Mouse (Mus musculus) large intestine, adult 2 months (tissue): ENCODE measurements around the gene Arhgef25. TPM values are rescaled to one million over a fixed set of nuclear protein-coding genes. Genes with fewer than 3 reads are reported as not detected.

Experiments used
- DNase-seq: peaks from one replicate; pipeline ENCODE4 v3.0.0-alpha.2; 2012; ENCODE audit warnings: low read depth, low spot score
- WGBS: fragments of 180-500 bp; shearing (Covaris S2); methylation state at CpG from one replicate; pipeline ENCODE4 v1.1.7; 2018; 5-methylcytosine and 5-hydroxymethylcytosine counted together
- polyA plus RNA-seq: library from polyadenylated mRNA; depleted of rRNA; stranded (reverse); fragments of >200 nt; gene quantifications from 2 replicates; pipeline ENCODE4 v1.2.3, GENCODE M21; 2012; rRNA removed

Arhgef25 gene
- polyA plus RNA-seq, result 16.0 and 20.5 TPM in 2 replicates

GRCm38 (mm10) chr10:127189651-127190381 is at the start of gene Arhgef25:
Gene Arhgef25, minus strand, starts transcription at chr10:127190083.
- WGBS, result 15% methylated on average over 35 of the region's 35 CpGs
- no peak for DNase-seq

- WGBS, result 63% methylated on average over 18 of the region's 18 CpGs
- no peak for DNase-seq
Observed at GRCm38 (mm10) chr10:127238241-127238824, 48.5 kb upstream of the Arhgef25 start.

GRCm38 (mm10) chr10:127236541-127236940 is 46.7 kb upstream of the Arhgef25 start:
- 35% methylated on average over 9 of the region's 9 CpGs for WGBS

DNA sequence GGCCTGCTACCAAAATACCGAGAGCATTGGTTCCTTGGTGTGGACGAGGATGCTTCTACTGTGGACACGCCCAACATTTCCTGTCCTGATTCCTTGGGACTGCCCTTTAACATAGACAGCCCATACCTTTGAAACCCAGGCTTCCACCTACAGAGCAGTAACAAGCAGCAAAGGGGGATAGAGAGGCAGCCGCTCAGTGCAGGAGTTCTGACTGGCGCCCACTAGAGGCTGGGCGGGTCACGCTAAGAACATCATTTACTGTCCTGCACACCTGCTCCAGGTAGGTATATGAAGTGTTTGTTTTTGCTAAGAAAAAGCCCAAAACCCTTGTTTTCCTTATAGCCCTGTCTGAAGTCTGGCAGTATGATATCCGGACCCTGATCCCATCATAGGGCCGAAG is 43.3 kb upstream of the Arhgef25 start:
- DNase-seq, result no peak
- 57% methylated on average over 9 of the region's 9 CpGs for WGBS

More at GRCm38 (mm10) chr10:127236541-127236940, 46.7 kb upstream of the Arhgef25 start:
- DNase-seq, result no peak

- 65% methylated on average over 14 of the region's 14 CpGs for WGBS
- no peak for DNase-seq
Observed at GRCm38 (mm10) chr10:127231741-127232140, 41.9 kb upstream of the Arhgef25 start.

DNA sequence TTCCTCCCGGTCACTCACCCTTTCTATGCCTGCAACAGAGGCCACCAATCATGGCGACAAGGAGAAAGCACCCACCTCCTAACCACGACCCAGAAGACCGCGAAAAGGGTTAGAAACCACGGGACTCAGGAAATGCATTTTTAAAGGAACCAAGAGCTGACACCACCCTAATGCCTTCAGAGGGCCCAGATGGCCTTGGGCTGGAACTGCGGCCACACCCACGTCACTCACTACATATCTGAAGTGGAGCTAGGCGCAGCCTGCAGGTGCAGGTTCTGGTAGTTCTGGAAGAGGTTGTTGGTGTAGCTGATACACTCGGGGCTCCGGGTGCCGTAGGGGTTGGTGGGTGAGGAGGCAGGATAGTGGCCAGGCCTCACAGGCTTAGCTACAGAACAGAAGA is 40.8 kb upstream of the Arhgef25 start:
- 44% methylated on average over 12 of the region's 12 CpGs for WGBS
- no peak for DNase-seq

- WGBS, result 18% methylated on average over 4 of the region's 4 CpGs
- peak; percentile 59 for DNase-seq
Observed at GRCm38 (mm10) chr10:127228897-127229296, 39.0 kb upstream of the Arhgef25 start.

DNA sequence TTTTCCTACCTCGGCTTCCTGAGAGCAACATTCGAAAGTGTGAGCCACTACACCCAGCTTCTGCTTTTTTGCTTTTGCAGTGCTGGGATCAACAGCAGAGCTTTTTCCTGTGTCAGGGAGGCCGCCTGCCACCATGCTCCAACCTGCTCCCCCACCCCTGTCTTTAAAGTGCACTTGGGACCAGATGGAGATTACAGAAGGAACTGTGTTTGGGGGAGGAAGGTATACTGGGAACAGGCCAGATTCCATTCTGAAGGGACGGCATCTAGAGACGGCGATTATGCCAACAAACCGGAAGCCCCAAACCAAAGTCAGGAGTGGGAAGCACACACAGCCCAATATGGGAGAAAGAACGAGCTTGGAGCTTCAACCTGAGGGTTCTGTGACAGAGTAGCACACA is 37.3 kb upstream of the Arhgef25 start:
- 76% methylated on average over 8 of the region's 8 CpGs for WGBS
- no peak for DNase-seq

- 71% methylated on average over 8 of the region's 8 CpGs for WGBS
- no peak for DNase-seq
Observed at GRCm38 (mm10) chr10:127226318-127226895, 36.5 kb upstream of the Arhgef25 start.

- DNase-seq, result no peak
- 50% methylated on average over 10 of the region's 10 CpGs for WGBS
Observed at GRCm38 (mm10) chr10:127225732-127226131, 35.8 kb upstream of the Arhgef25 start.

DNA sequence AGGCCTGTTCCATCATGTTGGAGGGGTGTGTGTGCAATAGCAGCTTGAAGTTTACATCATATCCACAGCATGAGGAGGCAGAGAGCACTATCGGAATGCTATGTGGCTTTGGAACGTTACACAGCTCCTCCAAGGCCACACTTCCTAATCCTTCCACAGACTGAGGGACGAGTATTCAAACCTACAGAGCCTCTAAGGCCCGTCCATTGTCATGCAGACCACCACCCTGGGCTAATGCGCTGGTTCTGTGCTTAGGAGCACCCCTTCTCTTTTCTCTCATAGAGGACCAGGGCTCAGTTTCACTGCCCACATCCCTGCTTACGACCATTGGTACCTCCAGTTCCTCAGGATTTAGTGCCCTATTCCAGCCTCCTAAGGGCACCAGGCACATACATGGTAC is 35.3 kb upstream of the Arhgef25 start:
- DNase-seq, result no peak
- 62% methylated on average over 6 of the region's 6 CpGs for WGBS

GRCm38 (mm10) chr10:127218339-127218738 is 28.5 kb upstream of the Arhgef25 start:
- 91% methylated on average over 2 of the region's 2 CpGs for WGBS
- no peak for DNase-seq

- no peak for DNase-seq
Observed at GRCm38 (mm10) chr10:127217177-127217576, 27.3 kb upstream of the Arhgef25 start.

GRCm38 (mm10) chr10:127216456-127216855 is 26.6 kb upstream of the Arhgef25 start:
- WGBS, result 96% methylated on average over 11 of the region's 11 CpGs

DNA sequence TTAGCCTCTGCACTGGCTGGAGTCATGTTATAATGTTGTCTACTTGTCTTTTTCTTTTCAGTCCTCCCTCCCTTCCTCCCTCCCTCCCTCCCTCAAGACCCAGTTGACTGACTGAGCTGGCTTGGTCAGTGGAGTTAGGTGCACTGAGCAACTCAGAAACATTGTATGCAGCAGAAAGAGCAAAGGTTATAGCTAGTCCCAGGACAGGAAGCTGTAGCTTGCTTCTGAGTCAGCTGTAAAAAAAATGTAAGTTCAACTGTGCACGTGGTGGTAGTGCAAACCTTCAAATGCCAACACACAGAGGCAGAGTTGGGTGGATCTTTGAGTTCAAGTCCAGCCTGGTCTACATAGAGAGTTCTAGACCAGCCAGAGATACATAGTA is 24.5 kb upstream of the Arhgef25 start:
- DNase-seq, result no peak
- 5% methylated on average over 1 of the region's 1 CpGs for WGBS

More at GRCm38 (mm10) chr10:127216456-127216855, 26.6 kb upstream of the Arhgef25 start:
- DNase-seq, result no peak

DNA sequence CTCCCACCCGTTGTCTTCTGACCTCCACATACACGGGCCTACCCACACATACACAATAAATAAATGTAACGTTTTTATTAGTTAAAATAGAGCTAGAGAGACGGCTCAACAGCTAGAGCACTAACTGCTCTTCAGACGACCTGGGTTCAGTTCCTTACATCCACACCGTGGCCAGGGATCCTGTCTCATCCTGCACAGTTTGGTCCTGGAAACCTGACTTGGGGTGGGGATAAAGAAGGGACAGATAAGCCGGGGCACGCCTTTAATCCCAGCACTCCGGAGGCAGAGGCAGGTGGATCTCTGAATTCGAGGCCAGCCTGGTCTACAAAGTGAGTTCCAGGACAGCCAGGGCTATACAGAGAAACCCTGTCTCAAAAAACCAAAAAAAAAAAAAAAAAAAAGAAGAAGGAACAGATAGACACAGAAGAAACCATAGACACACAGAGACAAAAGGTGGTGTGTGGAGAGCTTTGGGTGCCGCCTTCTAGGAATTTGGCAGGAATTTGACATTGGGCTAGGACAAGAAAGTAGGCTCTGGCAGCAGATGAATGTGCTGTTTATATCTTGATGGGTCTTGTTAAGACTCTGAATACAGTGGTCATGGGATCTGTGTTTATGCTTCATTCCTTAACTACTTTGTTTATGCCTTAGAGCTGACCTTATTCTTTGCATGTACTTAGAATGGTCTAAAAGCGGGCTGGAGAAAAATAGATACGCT is 24.0 kb upstream of the Arhgef25 start:
- 78% methylated on average over 13 of the region's 13 CpGs for WGBS
- DNase-seq, result no peak

GRCm38 (mm10) chr10:127213272-127213671 is 23.4 kb upstream of the Arhgef25 start:
- DNase-seq, result no peak
- WGBS, result 73% methylated on average over 8 of the region's 8 CpGs

DNA sequence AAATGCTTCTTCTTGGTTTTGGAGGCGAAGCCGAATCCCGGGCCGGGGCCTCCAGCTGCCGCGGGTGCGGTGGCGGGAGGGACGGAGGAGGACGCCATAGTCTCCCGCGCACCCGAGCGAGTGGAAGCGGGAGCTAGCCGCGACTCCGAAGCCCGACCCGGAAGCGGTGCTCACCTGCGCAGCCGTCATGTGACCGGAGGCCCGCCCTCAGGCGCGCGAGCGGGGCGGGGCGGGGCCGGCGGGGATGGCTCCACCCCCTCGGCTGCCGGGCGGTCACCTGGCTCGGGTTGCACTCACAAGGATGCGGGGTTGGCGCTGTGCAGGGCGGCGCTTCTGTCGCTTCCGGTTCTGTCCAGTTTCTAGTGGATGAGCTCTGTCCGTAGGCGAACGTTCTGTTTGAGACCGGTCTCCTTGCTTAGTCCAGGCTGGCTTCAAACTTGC is 21.6 kb upstream of the Arhgef25 start, which contains the start of gene Pip4k2c:
Gene Pip4k2c (minus strand): TSS at position 172 of the 441 bp plus-strand sequence.
- DNase-seq, result peak; percentile 60
- under 1% methylated on average over 47 of the region's 47 CpGs for WGBS

DNA sequence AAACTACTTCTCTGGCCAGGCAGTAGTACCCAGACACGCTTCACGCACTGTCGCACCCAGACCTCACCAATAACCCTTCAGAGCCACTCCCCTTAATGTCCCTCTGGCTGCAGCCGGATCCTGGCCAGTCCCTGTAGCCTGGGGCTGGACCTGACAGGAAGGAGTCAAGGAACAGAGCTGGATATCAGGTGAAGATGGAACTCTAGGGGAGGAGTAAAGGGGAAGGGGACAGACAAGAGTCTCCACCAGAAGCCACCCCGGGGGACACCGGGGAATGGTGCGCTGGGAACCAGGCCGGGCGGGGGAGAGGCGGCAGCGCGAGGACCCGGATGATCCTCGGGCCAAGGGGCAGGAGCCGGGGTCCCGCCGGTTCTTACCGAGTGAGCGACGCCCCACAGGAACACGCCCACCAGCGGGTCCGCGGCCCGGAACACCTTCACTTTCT is 21.1 kb upstream of the Arhgef25 start:
- DNase-seq, result peak; percentile 44
- under 1% methylated on average over 25 of the region's 25 CpGs for WGBS

DNA sequence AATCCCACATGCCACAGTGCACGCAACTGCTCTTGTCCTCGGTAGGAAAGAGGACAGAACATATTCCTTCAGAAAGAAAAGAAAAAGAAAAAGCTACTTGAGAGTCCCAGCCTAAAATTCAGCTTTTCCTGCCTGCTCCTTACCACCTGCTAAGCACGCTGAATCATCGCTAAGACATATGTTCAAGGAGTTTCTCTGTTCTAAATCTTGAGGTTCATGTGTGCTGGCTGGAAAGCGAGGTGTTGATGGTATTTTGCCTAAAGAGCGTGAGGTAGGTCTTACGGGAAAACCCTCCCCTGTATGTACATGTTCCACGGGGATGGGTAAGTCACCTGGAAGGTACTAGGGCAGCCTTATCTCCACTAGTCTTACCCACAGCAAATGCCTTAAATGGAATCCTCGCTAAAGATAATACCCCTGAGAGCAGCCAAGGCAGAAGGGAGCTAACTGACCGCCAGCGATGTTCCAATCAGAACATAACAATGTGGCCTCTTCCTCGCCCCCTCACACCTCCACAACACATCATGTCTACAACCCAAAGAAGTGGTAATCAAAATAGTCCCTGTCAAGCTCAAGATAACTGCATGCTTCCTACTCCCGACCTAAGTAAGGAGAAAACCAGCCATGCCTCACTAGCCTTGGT is 20.2 kb upstream of the Arhgef25 start:
- DNase-seq, result no peak
- WGBS, result 85% methylated on average over 13 of the region's 13 CpGs
